Mouse (Mus musculus): ENCODE measurements around the gene Rai1.

DNA sequence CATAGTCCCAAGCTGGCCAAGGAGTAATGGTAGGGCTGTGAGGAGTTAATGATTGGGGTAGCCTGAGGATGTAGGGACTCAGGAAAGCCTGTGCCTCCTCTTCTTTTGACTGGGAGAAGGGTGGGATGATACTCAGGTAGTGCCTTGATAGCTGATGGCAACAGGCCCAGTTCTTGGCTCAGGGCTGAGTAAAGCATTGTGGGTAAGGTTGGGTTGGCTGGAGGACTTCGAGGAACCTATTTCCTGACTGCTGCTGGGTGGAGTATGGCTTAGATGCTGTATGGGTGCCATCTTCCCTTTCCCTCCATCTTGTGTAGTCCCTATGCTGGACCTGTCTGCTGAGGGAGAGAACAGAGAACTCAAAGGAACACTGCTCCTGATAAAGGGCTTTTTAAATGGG lies 47.5 kb downstream of the Rai1 start:
- TF ChIP-seq CTCF (IDR thresholded peaks at IDR 0.05; ENCODE audit: low read depth) = no peak
- TF ChIP-seq EP300 (optimal IDR thresholded peaks at IDR 0.05) = no peak
